Mouse (Mus musculus) thymus, postnatal 25 days (tissue): ENCODE data around the gene Slc12a5.

ENCODE experiments used
- DNase-seq: peaks from one replicate; pipeline ENCODE4 v3.0.0; 2022

The Slc12a5 gene

DNA sequence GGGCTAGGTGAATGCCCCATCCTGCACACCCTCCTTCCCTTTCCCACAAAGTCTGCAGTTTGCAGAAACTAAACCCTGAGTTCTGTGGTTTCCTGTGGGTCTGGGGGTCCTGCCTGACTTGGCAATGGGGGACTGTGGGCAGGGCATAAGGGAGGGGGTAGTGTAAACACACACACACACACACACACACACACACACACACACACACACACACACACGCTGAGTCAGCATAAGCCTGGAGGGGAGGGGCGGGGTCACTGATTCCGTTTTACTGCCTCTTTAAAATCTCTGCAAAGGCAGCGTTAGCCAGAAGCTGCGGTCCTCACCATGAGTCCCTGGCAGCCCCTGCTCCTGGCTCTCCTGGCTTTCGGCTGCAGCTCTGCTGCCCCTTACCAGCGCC lies 12.7 kb upstream of the Slc12a5 start:
- DNase-seq = no peak

DNA sequence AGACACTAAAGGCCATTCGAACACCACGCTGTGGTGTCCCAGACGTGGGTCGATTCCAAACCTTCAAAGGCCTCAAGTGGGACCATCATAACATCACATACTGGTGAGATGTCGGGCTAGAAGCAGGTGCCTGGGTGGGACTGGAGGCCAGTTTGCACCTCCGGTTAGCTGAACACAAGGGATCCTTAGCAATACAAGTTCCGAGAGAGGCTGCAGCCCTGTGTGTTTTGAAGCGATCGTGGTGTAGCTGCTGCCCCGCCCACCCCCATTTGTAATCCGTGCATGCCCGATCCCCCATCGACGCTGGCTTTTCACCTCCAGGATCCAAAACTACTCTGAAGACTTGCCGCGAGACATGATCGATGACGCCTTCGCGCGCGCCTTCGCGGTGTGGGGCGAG lies 11.6 kb upstream of the Slc12a5 start:
- DNase-seq = no peak

DNA sequence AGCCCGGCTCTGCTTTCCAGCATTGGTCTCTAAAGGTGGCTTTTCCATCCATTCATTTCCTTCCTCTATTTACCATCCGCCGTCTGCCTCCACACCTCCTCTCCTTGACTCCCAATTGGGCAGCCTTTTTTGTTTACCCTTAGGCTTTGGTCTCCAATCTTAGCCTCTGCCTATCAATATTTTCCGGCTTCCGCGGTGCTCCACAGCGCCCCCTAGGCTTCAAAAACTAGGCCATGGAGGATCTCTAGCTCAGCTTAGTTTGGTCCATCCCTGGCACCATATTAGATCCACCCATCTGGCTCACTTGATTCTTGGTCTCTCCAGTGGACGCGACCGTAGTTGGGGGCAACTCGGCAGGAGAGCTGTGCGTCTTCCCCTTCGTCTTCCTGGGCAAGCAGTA lies 10.1 kb upstream of the Slc12a5 start:
- no peak for DNase-seq

DNA sequence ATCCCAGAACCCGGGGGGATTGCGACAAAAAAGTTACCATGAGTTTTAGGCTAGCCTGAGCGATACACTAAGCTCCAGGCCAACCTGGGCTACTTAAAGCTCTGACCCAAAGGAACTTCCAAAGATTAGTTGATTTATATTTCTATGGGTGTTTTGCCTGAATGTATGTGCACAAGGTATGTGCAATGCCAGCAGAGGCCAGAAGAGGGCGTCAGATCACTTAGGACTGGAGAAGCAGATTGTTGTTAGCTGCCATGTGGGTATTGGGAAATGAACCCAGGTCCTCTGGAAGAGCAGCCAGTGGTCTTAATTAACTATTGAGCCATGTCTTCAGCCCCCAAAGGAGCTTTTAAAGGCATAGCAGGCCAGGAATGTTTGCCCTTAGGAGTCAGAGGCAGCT lies 8.9 kb upstream of the Slc12a5 start:
- DNase-seq = no peak

DNA sequence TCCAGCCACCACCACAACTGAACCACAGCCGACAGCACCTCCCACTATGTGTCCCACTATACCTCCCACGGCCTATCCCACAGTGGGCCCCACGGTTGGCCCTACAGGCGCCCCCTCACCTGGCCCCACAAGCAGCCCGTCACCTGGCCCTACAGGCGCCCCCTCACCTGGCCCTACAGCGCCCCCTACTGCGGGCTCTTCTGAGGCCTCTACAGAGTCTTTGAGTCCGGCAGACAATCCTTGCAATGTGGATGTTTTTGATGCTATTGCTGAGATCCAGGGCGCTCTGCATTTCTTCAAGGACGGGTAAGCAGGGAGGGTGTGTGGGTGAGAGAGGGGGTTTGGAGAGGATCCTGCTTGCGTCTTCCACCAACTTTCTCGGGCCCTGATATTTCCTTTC lies 8.2 kb upstream of the Slc12a5 start:
- DNase-seq = no peak

DNA sequence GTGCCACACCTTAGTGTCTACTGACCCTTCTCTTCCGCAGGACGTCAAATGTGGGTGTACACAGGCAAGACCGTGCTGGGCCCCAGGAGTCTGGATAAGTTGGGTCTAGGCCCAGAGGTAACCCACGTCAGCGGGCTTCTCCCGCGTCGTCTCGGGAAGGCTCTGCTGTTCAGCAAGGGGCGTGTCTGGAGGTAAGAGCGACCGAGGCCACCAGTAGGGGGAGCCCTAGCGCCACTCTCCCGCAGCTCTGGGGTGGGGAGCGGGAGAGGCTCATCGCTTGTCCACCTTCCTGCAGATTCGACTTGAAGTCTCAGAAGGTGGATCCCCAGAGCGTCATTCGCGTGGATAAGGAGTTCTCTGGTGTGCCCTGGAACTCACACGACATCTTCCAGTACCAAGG lies 7.4 kb upstream of the Slc12a5 start:
- DNase-seq = peak; percentile 79

DNA sequence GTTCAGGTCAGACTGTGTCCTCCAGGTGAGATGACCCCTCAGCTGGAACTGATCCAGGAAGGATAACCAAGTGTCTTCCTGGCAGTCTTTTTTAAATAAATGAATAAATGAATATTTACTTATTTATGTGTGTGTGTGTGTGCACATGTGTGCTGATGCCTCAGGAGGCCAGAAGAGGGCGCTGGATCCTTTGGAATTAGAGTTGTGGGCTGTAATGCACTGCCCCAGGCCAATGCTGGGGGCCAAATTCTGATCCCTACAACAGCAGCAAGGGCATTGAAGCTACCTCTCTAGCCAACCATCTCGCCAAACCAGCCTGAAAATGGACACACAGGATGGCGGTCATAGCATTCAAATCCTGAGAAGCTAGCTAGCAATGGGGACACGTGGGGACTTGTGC lies 4.9 kb upstream of the Slc12a5 start:
- DNase-seq = no peak

DNA sequence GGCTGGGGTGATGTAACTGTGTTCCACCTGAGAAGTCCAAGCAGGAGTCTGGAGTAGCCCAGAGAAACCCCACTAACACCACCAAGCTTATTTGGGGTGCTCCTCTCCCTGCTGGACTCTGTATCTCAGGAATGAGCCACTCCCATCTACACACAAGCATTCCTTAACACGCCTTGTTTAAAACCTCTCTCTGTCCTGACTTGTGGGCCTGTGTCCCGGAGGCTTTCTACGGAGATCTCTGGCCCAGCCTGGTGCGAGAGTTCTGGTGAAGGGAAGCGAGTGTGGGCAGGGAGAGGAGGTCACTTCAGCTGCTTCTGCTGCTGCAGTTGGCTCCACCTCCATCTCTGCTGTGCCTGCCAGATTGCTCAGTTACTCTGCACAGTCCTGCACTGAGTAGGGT lies 4.4 kb upstream of the Slc12a5 start:
- DNase-seq = no peak

DNA sequence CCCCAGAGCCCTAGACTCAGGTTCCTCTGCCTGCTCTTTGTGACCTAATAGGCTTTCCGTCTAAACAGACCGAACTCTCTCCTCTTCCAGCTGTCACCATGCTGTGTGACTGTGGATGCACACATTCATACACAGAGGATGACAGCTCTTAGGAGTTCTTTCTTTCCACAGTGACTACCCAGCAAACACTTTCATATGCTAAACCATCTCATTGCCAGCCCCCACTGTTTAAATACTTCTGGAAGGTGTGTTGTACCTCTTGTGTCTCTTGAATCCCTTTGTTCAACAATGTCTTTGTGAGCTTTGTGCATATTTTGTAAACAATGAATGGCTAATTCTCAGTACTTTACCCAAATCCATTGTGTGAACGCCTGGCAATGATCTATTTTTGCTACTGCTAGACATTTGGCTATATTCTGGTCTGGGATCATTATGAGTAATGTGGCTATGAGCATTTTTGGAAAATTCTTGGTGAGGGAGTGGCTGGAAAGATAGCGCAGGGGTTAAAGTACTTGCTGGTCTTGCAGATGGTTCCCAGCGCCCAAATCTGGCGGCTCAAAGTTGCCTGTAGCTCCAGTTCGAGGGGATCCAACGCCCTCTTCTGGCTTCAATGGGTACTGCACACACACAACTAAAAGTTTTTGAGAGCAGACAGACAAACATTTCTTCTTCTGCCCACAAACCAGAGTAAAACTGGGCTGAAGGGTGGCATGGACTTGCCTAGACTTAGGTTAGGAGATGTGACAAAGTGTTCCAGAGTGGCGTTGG lies 2.9 kb upstream of the Slc12a5 start:
- no peak for DNase-seq

DNA sequence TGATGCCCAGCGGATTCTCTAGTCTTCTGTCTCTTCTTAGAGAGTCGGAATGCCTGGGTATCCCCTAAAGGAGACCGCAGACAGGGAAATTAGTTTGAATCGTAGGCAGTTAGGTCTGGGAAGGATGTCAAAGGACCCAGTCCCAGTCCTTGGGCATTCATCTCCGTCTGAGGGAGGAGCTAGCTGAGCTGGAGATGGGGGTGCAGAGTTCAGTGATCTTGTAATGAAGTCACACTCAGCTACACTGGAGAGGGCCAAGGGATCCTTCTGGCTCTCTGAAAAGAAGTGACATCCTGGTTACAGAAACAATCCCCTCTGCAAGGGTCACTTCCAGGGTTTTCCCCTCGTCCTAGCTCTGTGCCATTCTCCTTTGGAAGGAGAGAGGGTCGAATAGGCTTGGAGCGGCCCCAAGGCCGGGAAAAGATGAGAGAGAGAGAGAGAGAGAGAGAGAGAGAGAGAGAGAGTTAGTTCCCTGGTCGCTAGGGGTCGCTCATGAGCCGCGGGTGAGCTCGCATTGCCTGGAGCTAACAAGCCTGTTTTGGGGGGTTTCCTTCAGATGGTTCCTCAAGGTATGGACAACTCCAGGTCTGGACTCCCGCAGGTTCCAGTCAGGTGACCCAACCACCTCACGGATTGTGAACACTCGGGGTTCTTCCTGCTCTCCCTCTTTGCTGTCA lies 1.0 kb downstream of the Slc12a5 start:
- DNase-seq = peak; percentile 66

DNA sequence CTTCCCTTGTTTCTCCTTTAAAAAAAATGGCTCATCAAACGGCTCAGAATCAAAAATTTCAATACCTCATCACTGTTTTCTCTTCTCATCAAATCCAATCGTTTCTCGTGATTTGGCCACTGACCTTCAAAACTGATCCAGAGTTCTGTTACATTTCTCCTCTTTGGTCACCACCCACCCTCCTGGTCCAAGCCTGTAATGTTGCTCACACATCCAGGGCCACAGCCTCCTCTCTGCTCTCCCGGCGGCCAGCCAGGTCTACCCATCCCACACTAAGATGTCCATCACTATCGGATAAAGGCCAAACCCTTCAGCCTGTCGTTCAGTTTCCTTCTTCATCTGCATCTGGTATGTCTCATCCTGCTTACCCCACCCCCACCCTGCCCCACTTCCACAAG lies 1.6 kb downstream of the Slc12a5 start:
- DNase-seq = no peak

DNA sequence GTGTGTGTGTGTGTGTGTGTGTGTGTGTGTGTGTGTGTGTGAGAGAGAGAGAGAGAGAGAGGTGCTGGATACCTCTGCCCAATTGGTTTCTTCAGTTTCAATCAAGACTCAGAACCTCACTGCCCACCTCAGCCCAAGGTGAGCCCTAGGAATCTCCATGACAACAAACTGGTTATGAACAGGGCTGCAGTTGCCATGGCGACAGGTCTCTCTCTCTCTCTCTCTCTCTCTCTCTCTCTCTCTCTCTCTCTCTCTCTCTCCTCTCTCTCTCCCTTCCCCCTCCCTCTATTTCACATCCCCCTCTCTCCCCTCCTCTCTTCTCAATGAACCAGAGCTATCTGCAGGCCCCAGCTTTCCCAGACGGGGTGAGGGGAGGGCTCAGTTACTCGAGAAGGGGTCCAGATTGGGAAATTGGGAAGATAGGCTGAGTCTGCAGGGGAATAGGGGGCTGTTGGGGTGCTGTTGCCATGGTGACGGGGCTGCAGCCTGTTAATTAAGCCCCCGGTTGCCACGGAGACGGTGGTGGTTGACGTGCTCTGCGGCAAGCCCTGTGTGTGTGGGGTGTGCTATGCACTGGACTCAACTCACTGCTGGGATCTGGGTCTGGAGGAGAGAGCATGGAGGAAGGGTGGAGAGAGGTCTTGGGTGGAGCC lies 3.8 kb downstream of the Slc12a5 start:
- no peak for DNase-seq

DNA sequence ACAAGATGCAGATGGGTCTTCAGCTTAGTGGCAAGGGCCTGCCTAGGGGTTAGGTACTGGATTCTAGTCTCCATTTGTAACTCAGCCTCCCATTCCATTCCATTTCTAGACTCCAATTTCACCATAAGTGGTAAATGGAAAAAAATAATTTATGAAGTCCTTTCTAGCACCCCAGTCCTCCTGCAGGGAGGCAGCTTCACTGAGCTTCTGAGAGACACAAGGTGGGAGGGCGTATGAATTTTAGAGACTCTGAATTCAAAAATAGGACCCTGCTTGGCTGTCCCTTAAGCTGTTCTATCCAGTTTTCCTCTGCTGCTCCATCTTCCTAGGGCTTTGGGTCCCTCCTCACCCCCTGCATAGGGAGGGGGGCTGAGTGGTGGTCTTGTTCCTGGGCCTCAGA lies 4.4 kb downstream of the Slc12a5 start:
- DNase-seq = no peak

DNA sequence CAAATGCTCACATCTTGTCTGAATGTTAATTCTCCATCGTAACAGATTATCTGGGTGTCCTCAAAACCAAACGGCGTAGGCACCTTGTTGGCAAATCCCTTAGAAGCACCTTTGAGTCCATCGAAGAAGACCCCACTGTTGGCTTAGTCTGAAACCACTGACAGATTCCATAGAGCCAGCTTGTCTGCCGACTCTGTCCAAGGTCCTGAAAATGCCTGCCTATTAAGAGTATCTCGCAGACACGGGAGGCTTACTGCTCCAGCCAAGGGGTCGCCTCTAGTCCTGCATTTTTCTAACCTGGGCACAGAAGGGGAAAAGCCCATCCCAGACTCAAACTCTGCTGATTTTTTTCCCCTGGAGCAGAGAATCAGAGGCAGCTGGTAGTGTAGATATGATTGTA lies 5.8 kb downstream of the Slc12a5 start:
- DNase-seq = no peak

DNA sequence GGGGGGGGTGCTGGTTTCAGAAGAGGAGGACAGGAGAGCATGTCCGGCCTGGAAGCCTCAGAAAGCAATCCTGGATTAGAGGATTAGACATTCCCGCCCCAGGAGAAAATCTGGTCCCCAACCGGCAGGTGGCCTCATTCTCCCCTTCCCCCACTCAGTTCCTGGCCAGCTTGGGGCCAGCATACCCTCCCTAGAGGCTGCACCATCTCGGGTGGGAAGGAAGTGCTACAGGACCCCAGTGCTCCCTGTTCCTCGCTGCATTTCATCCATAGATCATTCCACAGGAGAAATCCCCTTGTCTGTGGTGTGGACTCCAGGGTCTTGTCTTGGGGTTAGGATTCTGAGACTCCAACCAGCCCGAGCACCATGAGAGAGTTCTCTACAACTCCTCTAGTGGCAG lies 6.6 kb downstream of the Slc12a5 start:
- no peak for DNase-seq

DNA sequence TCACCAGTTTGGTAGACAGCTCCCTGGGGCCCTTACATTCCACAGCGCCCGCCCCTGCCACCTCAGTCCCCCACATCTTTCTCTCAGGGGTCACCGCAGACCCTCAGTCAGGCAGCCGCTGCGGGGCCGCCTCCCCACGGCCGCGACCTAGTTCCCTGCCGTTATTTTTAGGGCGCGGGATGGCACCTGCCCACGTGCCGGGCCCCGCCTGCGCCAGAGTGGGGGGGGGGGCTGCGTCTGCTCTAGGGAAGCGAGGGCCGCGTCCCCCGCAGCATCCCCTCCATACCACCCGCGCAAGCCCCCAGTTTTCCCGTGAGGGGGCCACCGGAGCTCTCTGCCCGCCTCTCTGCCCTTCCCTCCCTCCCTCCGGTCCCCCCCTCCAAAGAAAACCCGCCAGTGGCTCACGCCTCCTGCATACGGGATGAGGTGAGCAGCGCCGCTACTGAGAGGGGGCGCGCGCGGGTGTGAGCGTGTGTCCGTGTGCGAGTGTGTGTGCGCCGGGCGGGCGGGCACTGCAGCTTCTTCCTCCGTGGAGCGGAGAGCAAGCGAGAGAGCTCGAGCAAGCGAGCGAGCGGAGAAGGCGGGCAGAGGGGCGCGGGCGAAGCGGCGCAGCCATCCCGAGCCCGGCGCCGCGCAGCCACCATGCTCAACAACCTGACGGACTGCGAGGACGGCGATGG lies 7.3 kb downstream of the Slc12a5 start:
- DNase-seq = no peak

DNA sequence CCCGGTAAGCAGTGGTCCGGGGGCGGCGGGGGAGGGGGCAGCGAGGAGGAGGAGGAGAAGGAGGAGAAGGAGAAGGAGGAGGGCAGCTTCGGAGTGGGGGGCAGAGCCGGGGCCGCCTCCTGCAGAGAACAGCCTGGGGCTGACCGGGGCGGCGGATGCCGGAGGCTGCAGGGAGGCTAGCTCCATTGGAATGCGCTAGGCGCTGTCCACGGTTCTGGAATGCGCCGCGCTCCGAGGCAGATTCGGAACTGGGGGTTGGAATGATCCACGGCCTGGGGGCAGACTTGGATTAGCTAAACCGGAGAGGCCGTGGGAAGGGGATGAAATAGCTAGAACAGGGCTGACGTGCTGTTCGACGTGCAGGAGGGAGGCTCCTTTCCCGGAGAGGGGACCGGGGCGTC lies 7.8 kb downstream of the Slc12a5 start:
- no peak for DNase-seq

DNA sequence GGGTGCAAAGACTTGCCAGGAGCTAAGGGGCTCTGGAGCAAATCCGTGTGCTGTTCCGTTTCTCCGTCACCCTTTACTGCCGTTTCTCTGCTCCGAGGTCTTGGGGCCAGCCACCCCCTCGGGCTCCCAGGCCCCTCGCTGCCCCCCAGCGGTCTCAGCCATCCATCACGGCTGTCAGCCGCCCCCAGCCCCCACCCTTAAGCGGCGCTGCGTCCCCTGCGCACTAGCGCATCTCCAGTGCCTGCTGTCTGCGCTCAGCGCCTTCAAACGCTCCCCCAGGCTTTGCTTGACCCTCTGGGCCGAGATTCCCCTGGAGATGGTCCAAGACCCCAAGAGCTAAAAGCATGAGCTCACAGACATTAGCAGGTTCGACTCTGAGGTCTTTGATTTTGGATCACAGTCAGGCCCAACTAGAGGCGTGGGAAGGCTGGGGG lies 8.8 kb downstream of the Slc12a5 start:
- no peak for DNase-seq

DNA sequence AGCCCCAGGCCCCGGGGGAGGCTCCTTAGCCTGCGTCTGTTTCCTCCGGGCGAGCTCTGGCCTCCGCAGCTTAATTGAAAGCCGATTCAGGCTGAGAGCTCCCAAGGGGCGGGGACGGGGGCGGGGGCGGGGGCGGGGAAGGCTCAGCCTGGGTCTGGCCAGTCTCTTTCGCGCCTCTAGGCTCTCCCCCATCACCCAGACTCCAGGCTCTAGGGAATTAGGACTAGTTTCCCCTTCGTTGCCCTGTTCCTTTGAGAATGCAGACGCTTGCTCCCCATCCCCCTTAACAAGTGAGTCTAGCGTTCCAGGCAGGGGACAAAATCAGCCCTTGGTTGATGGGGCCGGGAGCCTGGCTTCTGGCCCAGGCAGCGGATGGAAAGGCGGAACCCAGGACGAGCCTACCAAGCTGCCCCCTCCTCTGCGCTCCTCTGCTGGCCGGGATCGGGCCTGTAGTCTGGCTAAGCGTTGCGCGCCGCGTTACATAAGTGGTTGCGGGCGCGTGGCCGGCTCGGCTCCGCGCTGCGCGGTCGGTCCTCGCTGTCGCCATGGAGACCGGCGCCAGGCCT lies 10.1 kb downstream of the Slc12a5 start:
- DNase-seq = no peak

DNA sequence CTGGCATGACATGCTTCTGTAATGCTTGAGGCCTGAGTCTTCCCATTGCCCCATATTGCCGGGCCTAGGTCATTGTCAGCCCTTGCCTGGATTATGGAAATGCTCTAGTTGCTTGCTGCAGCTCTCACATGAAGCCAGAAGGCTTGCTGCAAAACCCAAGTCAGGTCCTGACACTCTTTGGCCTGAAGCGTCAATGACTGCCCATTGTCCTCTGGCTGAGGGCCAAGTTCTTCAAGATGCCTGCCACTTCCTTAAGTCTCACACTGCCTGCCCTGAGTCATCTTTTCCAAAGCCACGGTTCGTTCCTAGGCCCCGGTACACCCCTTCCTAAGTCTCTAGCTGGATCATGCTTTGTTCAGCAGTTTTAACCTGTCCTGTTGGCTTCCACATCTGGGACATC lies 12.0 kb downstream of the Slc12a5 start:
- DNase-seq = no peak

DNA sequence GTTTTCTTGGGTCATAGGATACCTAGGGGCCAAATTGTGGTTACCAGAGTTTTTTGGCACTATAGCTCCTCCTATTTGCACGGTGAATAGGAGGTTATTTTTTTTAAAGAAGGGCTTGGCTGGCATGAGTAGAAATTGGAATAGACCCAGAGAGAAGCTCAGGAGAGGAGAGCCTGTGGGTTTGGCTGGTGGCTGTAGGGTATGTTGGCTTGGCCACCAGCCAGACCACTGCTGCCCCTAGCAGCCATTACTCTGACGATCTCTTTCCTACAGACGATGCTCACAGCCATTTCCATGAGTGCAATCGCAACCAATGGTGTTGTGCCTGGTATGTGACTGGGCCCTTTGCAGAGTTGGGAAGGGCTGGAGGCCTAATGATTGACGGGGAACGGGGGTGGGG lies 15.0 kb downstream of the Slc12a5 start:
- DNase-seq = no peak

DNA sequence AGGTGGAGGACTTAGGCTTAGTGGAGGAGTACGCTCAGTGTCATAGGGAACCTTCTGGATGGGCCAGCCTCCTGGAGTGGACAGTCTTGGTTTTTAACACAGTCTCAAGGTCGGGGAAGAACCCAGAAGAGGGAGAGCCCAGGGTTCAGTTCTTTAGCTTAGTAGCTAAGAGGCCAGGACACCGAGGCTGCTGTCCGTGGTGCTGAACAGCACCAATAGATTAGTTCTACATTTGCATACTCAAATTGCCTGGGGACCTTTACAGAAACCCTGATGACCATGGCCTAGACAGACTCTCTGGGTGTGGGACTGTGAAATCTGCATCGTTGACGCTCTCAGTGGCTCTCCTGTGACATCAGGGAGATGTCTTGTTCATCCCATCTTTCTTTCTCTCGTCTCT lies 19.1 kb downstream of the Slc12a5 start:
- peak; percentile 50 for DNase-seq

DNA sequence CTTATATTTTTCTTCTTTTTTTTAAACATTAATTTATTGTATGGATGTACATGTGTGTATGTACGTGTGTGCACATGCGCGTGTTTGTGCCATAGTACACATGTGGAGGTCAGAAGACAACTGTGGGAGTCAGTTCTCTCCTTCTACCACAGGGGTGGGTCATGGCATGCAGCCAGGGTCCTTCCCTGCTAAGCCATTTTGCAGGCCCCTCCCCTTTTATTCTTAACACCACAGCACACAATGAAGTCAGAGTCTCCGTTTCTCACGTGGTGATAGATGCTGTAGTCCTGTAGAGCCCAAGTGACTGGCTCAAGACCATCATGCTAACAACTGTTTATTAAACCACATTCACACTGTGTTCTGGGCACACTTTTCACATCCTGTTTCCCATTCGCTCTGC lies 25.4 kb downstream of the Slc12a5 start:
- DNase-seq = no peak
